Mouse (Mus musculus) spleen, postnatal 4 days (tissue): ENCODE measurements around the gene Pla2g2f.

Source experiments
- DNase-seq, 2 experiments: peaks; one replicate each; pipeline ENCODE4 v3.0.0; 2022; ENCODE audit warnings: low spot score in 2 of 2

Pla2g2f gene

DNA sequence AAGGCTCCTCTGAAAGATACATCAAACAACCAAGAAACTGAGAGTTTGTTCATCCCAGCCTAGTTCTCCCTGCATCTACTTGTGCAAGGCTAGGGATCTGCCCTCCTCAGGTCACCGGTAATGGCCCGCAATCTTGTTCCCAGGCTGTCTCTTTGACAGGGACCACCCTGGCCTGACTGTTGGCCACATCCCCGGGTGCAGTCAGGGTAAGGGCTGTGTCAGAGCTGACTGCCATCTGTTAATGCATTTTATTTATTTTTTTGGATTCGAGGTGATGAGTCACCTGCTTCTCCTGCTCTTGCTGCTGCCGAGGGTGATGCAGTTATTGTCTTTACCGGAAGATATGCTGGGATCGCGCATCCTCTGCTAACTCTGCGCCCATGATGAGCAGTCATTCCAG, 40.7 kb downstream of the Pla2g2f start:
- DNase-seq, result no peak

DNA sequence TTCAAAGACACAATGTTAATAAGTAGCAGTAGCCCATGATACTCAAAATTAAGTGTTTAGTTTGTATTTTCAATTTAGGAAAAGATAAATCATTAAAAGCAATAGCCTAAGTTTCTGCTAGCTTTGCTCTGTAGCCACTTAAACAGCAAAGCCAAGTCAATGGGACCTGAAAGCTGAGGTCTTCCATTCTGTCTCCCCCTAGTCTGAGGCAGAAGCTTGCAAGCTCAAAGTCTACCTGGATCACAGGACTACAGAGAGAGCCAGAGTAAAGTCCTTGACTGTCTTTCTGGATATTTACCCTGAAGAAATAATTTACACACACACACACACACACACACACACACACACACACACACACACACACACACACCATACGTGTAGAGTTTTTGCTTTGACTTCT, 43.2 kb downstream of the Pla2g2f start:
- DNase-seq, result no peak

DNA sequence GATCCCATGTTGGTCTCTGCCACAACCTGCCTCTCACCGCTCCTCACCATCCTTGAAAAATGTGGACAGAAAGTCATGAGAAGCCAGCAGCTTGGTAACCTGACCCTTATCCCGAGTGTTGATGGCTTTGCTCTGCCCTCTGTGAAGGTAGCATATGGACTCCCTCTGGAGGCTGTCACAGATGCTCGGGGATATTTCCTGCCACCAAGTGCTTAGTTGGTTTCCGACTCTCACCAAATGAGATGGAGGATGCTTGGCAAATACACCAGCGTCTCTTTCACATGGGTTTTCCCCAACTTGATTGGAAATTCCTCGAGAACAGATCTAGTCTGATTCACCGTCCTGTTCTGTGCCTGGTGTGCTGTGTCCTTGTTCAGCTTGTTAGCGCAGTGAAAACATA, 44.8 kb downstream of the Pla2g2f start:
- DNase-seq, result no peak

DNA sequence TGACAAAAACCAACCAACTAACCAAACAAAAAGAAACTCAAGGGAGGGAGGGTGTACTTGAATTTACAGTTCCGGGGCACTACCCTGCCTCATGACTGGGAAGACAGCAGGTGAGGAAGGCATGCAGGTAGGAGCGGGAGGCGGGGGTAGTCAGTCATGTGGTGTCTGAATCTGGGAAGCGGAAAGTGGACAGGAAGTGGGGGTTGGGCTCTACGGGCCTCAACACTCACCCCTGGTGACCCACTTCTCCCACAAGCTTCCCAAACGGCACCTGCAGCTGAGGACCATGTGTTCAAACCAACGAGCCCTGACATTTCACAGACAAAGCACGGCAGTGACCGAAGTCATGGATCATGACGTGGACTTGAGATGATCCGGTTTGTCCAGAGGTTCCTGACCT, 45.3 kb downstream of the Pla2g2f start:
- DNase-seq, result no peak

DNA sequence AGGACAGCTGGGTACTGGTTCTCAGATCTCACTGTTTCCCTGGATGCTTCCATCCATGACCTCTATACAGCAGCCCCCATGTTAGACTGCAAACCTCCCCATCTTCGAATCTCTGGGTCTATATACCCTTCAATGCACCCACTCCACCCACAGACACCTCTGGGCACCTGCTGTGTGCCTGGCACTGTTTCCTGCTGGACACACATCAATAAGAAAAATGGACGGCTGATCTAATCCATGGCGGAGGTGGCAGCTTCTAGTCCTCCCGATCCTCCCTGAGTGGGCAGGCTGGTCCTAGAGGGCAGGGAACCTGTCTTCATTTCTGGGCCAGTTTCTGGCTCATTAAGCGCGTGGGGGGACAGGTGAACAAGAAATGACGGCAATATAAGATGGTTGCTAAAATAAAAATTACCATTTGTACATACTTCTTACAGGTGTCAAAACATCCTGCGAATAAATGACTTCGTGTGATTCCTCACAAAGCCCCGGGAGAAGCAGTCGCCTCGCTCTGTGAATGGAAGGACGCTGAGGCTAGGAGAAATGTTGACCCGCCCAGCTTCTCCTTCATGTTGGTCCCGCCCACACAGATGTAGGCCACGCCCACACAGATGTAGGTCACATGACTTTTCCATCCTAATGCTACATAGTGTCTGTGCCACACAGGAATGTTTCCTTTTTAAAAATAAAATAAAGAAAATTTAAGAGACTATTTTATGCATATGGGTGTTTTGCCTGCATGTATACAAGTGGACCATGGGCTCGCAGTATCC, 46.2 kb downstream of the Pla2g2f start:
- no peak for DNase-seq

DNA sequence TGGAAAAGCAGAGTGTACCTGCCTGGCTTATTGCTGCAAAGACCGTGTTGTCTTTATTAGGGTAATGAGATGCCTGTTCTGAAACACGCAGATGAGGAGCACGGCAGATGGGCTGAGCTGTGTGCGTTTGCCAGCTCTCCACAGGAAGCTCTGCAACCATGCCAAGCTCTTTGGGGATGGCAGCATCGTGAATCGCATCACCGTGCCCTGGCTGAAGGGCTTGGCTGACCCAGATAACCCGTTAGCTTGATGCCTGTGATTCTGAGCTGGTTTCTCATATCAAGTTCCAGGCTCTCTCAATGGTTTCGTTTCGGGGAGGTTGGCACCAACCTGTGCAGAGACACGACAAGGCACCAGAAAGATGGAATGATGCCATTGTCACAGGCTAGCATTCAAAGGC, 46.8 kb downstream of the Pla2g2f start:
- DNase-seq, result no peak

DNA sequence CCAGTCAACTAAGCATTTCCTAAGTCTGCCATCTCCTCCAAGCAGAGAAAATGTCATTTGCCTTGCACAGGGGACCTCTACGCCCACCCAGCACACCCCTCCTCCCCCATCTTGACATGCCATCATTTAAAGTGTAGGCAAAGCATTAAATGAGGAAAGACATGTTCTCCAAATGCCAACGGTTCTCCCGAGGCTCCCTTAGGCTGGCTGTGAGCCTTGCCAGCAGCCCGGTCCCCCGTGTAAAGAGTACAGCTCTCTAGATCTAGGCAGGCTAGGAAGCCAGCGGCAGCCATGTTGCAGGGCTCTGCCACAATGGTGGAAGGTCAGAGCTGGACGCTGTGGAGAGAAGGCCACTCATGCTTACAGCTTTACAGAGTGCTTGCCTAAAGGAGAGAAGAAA, 47.5 kb downstream of the Pla2g2f start:
- DNase-seq, result no peak

DNA sequence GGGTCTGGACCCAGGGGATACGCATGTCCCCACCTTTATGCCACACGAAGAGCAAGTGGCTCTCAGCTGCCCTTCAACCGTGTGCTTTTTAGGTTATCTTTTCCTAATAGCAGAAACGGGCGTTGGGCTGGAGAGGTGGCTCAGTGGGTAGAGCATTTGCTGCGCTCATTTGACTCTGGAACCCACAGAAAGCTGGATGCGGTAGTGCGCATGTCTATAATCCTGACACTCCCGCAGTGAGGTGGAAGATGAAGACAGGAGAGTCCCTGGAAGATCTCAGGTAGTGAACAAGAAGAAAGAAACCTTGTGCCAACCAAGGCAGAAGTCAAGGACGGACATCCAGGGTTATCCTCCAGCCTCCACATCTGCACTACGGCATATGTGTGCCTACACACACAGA, 48.2 kb downstream of the Pla2g2f start:
- DNase-seq, result no peak

DNA sequence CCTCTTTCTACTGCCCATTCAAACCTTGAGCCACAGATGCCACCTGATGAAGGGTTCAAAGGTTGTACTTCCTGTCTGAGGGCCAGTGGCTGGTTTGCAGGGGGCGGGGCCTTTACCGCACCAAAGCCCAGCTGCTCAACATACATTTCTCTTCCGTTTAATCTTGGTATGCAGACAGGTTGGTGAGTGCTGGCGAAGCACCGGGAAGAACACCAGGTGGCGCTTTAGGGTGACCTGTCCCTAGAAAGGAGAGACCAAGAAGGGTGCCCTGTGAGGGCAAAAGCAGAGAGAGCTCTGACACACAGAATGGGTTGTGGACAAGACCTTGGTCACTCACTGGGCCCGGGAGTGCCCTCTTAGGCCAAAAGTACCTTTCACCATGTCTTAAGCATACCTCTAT, 48.8 kb downstream of the Pla2g2f start:
- no peak for DNase-seq

DNA sequence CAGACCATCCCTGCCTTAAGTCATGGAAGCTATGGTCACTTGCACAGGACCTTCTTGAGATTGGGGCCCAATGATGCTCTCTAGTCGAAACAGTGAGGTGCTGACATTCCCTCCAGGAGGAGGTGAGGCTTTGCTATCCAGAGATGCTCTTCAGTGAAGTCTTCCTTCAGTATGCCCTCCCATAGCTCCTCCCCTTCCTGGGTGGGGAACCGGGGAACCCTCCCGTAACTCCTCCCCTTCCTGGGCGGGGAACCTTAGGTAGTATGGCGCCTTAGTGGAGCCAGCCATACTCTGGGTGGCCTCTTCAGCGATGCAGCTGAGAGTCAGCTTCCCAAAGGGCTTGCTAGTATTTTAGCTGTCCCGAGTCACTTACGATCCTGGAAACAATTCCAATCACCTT, 50.8 kb downstream of the Pla2g2f start:
- DNase-seq, result no peak

DNA sequence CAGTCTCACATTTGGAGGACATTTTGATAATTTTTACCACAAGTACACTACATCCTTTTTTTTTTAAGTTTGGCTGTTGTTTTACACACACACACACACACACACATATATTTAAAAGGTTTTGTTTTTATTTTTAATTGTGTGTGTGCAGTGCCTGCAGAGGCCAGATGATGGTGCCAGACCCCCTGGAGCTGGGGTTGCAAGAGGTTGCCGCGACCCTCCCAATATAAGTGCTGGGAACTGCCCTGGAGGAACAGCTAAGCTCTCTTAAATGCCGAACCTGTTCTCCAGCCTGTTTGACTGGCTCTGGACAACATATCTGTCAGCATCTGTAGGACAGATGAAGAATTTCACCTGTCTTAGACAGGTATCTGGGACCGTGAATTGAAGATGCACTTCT, 53.3 kb downstream of the Pla2g2f start:
- DNase-seq, result no peak

DNA sequence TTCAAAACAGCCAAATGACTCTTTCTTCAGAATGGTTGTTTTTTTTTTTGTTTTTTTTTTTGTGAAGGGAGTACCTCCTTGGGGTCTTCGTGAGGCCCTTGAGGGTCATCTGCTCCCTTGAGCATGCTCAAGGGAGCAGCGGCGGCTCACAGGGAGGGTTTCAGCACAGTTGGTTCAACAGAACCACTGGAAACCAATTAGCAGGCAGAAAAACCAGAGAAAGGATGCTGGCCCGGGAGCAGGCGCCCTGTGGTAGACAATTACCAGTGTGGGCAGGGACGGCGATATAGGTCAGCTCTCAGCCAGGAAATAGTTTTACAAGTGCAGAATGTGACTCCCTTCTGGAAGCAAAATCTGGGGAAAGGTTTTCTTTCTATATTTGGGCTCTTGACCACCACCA, 53.8 kb downstream of the Pla2g2f start:
- no peak for DNase-seq

DNA sequence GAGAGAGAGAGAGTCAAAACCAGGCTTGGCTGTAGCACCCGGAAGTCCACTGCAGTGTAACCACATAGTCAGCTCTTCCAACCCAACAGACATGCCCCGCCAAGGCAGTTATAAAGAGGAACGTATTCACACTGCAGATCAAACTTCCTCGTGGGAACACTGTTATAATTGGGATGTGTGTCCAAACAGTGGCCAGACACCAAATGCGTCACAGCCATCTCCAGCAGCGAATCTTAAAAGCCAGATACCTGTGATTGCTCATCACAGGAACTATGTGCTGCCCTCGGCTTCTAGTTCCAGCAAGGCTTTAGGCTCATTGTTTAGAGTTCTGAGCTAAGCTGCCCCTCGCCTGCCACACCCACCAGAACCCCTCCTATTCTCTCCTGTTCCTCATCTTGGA, 54.9 kb downstream of the Pla2g2f start:
- DNase-seq, result no peak

DNA sequence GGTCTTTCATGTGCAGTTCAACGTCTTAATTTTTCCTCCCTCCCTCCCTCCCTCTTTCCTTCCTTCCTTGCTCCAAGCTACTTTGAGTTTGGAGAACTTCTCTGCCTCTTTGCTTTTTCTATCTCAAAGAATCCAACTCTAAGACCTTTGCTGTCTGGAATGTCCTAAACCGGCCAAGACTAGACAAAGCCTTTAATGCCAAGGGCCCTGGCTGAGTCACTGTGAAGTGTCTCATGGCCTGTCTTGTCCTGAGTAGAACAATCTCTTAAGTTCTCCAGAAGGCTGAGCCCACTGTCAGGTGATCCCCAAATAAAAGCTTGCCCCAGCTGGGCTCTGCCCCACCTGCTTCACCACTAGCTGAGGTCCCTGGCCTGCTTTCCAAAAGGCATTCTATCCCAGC, 55.4 kb downstream of the Pla2g2f start:
- DNase-seq, result no peak

DNA sequence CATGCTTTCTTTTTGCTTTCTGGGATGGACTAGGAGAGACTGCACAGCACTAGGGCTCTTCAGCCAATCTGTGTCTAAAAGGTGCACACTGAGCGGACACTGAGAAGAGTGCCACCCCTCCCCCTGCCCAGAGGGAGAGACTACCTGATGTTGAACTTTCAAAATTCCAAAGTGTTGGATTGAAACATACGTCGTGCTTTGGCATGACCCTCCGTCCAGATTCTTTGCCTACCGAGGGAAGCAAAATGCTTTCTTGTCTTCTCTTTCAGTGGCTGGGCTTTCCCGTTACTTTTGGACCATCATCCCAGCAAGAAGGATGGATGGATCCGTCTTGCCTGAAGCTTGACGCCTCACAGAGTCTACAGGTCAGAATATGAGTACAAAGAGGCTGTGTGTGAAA, 56.3 kb downstream of the Pla2g2f start:
- no peak for DNase-seq
